Mouse (Mus musculus): ENCODE results near the gene Pex19. TPM values are rescaled to one million over a fixed set of nuclear protein-coding genes. Genes with fewer than 3 reads are reported as not detected.
A peak's percentile ranks its signal among the peaks of the same experiment; 100 is the strongest.

Pex19 gene
- polyA plus RNA-seq, 1 experiment from 2014 or later: 38.7 TPM

DNA sequence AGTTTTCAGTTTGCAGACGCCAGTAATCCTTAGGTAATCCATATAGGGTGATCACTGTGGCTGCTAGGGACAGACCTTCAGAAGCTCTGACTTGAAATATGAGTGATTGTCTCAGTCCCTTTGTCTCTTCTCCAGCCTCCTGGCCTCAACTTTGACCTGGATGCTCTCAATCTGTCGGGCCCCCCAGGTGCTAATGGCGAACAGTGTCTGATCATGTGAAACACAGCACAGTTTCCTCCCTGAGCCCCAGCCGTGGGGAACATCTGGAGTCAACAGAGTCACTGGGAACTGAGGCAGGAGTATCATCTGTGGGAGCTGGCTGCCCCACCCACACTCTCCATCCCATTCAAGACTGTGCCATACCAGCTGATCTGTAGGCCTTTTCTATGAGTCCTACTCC, 7.5 kb downstream of the Pex19 start:
- Histone ChIP-seq H3K4me2 (no peak overlapping the region), H3K4me3 (replicated peaks) (no peak overlapping the region), H3K4me1 (replicated peaks) (no peaks in the 10 kb centered on the region), H3K27me3 (no peaks in the 10 kb centered on the region), H3K27ac (replicated peaks) (no peak overlapping the region), H3K9me3 (replicated peaks) (no peaks in the 10 kb centered on the region), H3K9ac (no peak overlapping the region), H3K36me3 (replicated peaks) (peaks cover 60% of the 10 kb centered on the region)
- no peak for ATAC-seq (ENCODE audit: insufficient read depth)
- 65% methylated on average over 4 of the region's 4 CpGs for WGBS (ENCODE audit: insufficient replicate concordance)

DNA sequence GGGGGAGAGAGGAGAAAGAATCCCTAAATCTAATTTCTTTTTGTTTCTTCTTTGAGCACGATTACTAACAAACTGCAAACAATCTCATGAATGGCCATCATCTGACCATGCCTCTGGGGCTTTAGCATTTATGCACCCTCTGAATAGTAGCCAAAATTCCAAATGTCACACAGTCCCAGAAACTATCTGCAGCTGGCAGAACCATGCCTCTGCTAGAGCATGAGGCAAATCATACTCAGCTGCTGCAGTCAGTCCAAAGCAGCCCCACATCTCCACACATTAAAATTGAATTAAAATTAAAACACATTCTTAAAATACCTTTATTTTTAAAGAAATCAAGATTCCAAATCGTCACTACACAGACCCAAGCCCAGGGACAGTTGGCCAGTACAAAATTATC, 13.6 kb downstream of the Pex19 start:
- Histone ChIP-seq H3K9ac (no peak overlapping the region), H3K27ac (replicated peaks) (no peak overlapping the region), H3K4me1 (replicated peaks) (no peaks in the 10 kb centered on the region), H3K4me2 (no peak overlapping the region), H3K36me3 (replicated peaks) (peaks cover 1% of the 10 kb centered on the region; the same call in 1 of the 2 replicates), H3K9me3 (replicated peaks) (no peaks in the 10 kb centered on the region), H3K4me3 (replicated peaks) (no peak overlapping the region), H3K27me3 (no peaks in the 10 kb centered on the region)
- 65% methylated on average over 2 of the region's 2 CpGs for WGBS (ENCODE audit: insufficient replicate concordance)
- ATAC-seq (ENCODE audit: insufficient read depth): no peak

DNA sequence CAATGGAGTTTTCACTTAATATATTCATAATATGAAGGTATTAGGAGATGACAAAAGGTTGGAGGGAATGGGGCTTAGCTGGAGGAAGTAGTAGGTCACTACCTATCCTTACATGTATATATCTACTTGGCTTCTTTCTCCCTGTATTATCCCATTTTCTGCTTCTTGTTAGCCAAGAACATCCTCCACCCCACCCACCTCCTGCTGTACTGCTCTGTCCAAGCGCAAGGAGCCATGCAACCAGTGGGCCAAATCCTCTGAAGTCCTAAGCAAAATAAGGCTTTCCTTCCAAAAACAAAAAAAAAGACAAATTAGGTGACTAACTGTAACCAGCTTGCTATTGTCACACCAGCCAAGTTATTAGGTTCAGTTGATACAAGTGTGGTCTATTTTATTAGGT, 14.3 kb downstream of the Pex19 start:
- Histone ChIP-seq H3K36me3 (replicated peaks) (no peaks in the 10 kb centered on the region), H3K4me2 (no peak overlapping the region), H3K27ac (replicated peaks) (no peak overlapping the region), H3K9me3 (replicated peaks) (no peaks in the 10 kb centered on the region), H3K4me3 (replicated peaks) (no peak overlapping the region), H3K27me3 (no peaks in the 10 kb centered on the region), H3K9ac (no peak overlapping the region), H3K4me1 (replicated peaks) (no peaks in the 10 kb centered on the region)
- WGBS (ENCODE audit: insufficient replicate concordance): 80% methylated on average over 1 of the region's 1 CpGs
- no peak for ATAC-seq (ENCODE audit: insufficient read depth)

DNA sequence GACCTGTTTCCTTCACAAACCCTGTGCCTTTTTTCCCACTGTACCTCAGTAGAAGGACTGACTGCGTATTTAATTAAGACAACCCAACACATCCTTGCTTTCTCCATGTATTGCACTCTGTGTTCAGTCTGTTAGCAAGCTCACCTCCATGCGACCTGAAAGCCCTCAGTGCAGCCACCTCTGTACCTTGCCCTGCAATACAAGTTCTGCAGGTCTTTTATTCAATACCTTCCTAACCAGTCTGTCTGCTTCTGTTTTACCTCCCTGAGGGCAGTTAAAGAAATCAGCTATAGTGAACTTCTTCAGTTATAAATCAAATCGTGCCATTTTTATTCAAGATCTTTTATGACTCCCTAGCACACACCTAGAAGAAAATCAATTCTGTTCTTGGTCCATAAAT, 15.0 kb downstream of the Pex19 start:
- Histone ChIP-seq H3K9ac (no peak overlapping the region), H3K27me3 (no peaks in the 10 kb centered on the region), H3K9me3 (replicated peaks) (no peaks in the 10 kb centered on the region), H3K27ac (replicated peaks) (no peak overlapping the region), H3K4me3 (replicated peaks) (no peak overlapping the region), H3K36me3 (replicated peaks) (no peaks in the 10 kb centered on the region), H3K4me1 (replicated peaks) (no peaks in the 10 kb centered on the region), H3K4me2 (no peak overlapping the region)
- no peak for ATAC-seq (ENCODE audit: insufficient read depth)
- WGBS (ENCODE audit: insufficient replicate concordance): 67% methylated on average over 3 of the region's 3 CpGs

DNA sequence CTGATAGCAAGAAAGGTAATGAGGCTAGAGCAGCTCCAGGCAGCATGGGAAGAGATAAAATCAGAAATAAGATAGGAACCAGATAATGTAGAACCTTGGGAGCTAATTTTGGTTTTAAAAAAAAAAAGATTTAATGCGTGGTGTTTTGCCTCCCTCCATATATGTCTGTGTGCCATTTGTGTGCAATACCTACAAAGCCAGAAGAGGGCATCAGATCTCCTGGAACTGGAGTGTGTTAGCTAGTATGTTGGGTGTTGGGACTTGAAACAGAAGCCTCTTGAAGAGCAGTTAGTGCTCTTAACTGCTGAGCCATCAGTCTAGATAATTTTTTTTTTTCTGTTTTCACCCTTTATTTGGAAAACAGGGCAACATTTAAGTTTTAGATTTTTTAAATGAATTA, 17.0 kb downstream of the Pex19 start:
- no peaks in the 10 kb centered on the region for H3K27me3 ChIP-seq
- H3K27ac ChIP-seq (replicated peaks): no peak overlapping the region
- H3K4me1 ChIP-seq (replicated peaks): peaks cover 8% of the 10 kb centered on the region
- no peak for ATAC-seq (ENCODE audit: insufficient read depth)
- WGBS (ENCODE audit: insufficient replicate concordance): 7% methylated on average over 1 of the region's 1 CpGs
- no peak overlapping the region for H3K9ac ChIP-seq
- H3K36me3 ChIP-seq (replicated peaks): no peaks in the 10 kb centered on the region
- H3K4me3 ChIP-seq (replicated peaks): no peak overlapping the region
- H3K4me2 ChIP-seq: no peak overlapping the region
- H3K9me3 ChIP-seq (replicated peaks): no peaks in the 10 kb centered on the region

DNA sequence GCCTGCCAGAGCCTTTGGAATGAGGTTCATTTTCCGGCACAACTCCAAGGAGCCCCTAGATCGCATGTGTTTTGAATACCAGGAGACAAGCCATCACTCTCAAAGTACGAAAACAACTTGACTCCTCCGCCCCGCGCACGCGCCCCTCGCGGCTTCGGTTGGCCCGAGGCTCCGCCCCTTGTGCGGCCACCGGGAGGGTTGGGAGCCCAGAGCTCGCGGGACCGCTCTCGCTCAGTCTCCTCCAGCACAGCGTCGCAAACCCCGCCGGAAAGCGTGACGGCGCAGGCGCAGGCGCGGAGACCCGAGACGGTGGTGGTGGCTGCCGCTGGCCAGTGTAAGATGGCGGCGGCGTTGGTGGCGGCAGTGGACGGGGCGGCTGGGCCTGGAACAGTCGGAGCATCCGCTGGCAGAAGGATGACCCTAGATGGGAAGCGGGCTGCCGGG, 21.3 kb downstream of the Pex19 start, which contains the start of gene Dcaf8:
Gene Dcaf8 (plus strand): TSS at position 250 of the 444 bp plus-strand sequence.
- H3K4me2 ChIP-seq: peak within 1 kb of the TSS; percentile 78
- no peaks in the 10 kb centered on the region for H3K27me3 ChIP-seq
- H3K36me3 ChIP-seq (replicated peaks): peaks cover 30% of the 10 kb centered on the region
- no peaks in the 10 kb centered on the region for H3K9me3 ChIP-seq (replicated peaks)
- peak within 1 kb of the TSS; percentile 95 for H3K4me3 ChIP-seq (replicated peaks)
- peak within 1 kb of the TSS; percentile 96 for H3K27ac ChIP-seq (replicated peaks)
- H3K4me1 ChIP-seq (replicated peaks): peaks cover 35% of the 10 kb centered on the region
- peak within 1 kb of the TSS; percentile 98 for H3K9ac ChIP-seq
- ATAC-seq (ENCODE audit: insufficient read depth): peak; percentile 98
- WGBS (ENCODE audit: insufficient replicate concordance): under 1% methylated on average over 42 of the region's 42 CpGs

DNA sequence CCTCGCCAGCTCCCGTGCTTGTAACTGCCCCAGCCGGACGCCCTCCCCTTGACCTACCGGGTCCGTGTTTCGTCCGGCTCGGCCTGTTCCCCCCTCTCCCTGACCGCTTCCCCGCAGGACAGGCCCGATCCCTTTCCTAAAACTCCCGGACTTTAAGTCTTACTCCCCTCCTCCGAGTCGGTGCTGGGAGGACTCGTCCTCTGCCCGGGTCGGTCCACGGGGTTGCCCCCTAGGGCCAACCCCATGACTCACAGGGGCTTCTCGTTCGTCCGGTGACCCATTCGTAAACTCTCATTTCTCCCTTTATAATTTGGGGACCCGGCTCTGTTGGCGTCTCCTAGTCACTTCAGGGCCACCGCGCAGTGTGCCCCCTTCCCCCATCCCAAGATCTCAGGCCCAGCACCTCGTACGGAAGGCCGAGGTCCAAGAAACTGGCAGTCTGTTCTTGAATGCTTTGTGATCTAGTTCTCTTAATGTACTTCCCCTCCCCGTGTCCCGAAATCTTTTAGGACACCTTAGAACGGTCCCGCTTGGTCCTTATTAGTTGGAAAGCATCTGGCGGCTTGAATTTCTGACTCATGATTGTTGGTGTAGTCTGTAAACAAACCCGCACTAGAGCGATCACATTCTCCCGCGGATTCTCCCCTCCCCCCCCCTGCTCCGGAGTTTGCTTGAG, 21.9 kb downstream of the Pex19 start:
- H3K4me1 ChIP-seq (replicated peaks): peaks cover 35% of the 10 kb centered on the region
- peak overlapping the region; percentile 98 for H3K9ac ChIP-seq
- H3K9me3 ChIP-seq (replicated peaks): no peaks in the 10 kb centered on the region
- H3K27ac ChIP-seq (replicated peaks): peak overlapping the region; percentile 96
- peak overlapping the region; percentile 95 for H3K4me3 ChIP-seq (replicated peaks)
- peaks cover 35% of the 10 kb centered on the region for H3K36me3 ChIP-seq (replicated peaks)
- no peaks in the 10 kb centered on the region for H3K27me3 ChIP-seq
- 2% methylated on average over 39 of the region's 40 CpGs for WGBS (ENCODE audit: insufficient replicate concordance)
- H3K4me2 ChIP-seq: peak overlapping the region; percentile 78
- ATAC-seq (ENCODE audit: insufficient read depth): peak; percentile 47

DNA sequence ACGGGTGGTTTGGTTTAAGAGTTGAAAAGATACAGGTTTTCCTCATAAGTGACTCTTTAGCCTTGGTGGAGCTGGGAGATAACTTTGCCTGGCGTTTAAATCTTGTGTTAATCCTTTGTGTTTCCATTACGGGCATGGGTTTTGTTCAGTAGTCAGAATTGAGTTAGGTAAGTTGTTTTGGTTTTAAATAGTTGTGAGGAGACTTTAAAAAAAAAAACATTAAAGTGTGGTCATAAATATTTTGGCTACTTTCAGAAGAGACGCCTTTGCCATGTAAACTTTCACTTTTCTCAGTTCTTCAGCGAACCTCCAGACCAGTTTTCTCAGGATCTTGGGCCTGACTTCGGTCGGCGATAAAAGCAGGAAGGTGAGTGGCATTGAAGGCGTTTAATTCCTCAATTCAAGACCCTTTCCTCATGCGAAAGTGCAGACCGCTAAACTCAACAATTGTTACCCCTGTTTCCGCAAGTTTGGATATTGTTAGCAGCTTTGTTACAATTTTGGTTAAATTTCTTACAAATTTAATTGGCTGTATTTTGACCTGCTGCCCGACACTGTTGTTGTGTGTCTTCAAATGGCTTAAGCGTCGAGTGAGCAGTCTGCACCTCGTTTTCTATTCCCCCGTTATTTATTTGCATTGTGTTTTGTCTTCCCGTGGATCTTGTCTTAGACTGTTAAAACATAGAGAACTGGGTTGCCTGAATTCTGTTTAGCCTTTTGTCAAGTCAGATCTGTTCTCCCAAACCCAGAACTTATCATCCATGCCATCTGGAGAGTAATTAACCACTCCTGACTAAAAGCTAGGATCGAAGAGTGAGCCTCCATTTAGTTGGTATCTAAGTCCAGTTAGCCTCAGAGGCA, 22.6 kb downstream of the Pex19 start:
- WGBS (ENCODE audit: insufficient replicate concordance): 4% methylated on average over 19 of the region's 19 CpGs
- H3K4me1 ChIP-seq (replicated peaks): peaks cover 35% of the 10 kb centered on the region
- H3K4me3 ChIP-seq (replicated peaks): peak overlapping the region; percentile 95
- no peaks in the 10 kb centered on the region for H3K9me3 ChIP-seq (replicated peaks)
- no peaks in the 10 kb centered on the region for H3K27me3 ChIP-seq
- H3K9ac ChIP-seq: peak overlapping the region; percentile 98
- H3K4me2 ChIP-seq: peak overlapping the region; percentile 78
- ATAC-seq (ENCODE audit: insufficient read depth): no peak
- H3K27ac ChIP-seq (replicated peaks): peak overlapping the region; percentile 96
- peaks cover 42% of the 10 kb centered on the region for H3K36me3 ChIP-seq (replicated peaks)

DNA sequence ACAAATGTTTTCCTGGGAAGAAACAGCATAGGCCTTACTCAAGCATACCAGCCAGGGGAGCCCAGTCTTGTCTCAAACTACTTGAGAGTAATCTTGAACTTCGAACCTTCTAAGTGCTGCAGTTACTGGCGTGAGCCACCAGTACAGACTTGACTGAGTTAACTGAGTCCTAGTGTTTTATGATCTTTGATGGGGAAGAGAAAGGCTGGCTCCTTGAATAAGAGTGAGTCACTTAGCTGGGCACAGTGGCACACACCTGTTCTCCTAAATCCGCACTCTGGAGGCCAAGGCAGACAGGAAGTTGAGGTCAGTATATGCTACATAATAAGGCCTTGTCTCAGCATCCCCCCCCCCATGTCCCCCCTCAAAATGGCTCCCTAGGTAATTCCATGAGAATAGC, 28.0 kb downstream of the Pex19 start:
- Histone ChIP-seq H3K4me3 (replicated peaks) (no peak overlapping the region), H3K27me3 (no peaks in the 10 kb centered on the region), H3K4me1 (replicated peaks) (peaks cover 35% of the 10 kb centered on the region), H3K4me2 (no peak overlapping the region), H3K27ac (replicated peaks) (no peak overlapping the region), H3K9me3 (replicated peaks) (no peaks in the 10 kb centered on the region), H3K36me3 (replicated peaks) (peaks cover 77% of the 10 kb centered on the region), H3K9ac (no peak overlapping the region)
- 82% methylated on average over 3 of the region's 3 CpGs for WGBS (ENCODE audit: insufficient replicate concordance)
- no peak for ATAC-seq (ENCODE audit: insufficient read depth)

DNA sequence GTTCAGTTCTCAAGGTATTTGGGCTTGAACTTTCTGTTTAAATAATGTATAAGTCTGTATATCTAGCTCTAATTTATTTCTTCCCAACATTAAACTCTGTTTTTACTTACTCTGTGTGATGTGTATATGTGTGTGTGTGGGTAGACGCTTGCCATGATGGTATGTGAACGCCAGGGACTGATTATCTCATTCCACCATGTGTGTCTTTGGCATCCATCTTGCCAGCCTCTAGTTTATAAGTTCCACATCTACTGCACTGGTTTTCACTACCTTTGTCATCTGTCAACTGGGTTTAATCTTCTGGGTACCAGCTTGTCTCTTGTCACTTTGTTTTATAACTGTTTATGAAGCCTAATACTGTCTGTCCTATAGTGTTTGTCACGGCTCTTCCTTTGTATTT, 29.0 kb downstream of the Pex19 start:
- H3K36me3 ChIP-seq (replicated peaks): peaks cover 71% of the 10 kb centered on the region
- no peak overlapping the region for H3K9ac ChIP-seq
- WGBS (ENCODE audit: insufficient replicate concordance): 57% methylated on average over 3 of the region's 3 CpGs
- no peaks in the 10 kb centered on the region for H3K9me3 ChIP-seq (replicated peaks)
- H3K4me2 ChIP-seq: no peak overlapping the region
- H3K4me3 ChIP-seq (replicated peaks): no peak overlapping the region
- no peak overlapping the region for H3K27ac ChIP-seq (replicated peaks)
- H3K4me1 ChIP-seq (replicated peaks): peaks cover 30% of the 10 kb centered on the region
- no peaks in the 10 kb centered on the region for H3K27me3 ChIP-seq
- ATAC-seq (ENCODE audit: insufficient read depth): no peak

DNA sequence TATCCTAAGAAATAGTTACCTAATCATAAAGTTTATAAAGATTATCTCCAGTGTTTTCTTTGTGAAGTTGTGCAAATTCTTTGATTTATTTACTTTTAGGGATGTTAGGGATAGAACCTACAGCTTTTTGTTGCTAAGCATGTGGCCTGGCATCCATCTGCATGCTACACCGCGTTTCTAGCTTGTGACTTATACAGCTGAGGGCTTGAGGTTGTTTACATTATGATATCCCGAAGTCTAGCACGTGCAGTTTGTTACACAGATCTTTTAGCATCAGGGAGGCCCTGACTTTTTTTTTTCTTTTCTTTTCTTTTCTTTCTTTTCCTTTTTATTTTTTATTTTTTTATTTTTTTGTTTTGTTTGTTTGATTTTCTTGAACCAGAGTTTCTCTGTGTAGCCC, 33.4 kb downstream of the Pex19 start:
- no peak overlapping the region for H3K4me2 ChIP-seq
- no peaks in the 10 kb centered on the region for H3K27me3 ChIP-seq
- peaks cover 43% of the 10 kb centered on the region for H3K36me3 ChIP-seq (replicated peaks)
- no peak overlapping the region for H3K27ac ChIP-seq (replicated peaks)
- no peak overlapping the region for H3K9ac ChIP-seq
- H3K4me3 ChIP-seq (replicated peaks): no peak overlapping the region
- 72% methylated on average over 4 of the region's 4 CpGs for WGBS (ENCODE audit: insufficient replicate concordance)
- H3K4me1 ChIP-seq (replicated peaks): peaks cover 11% of the 10 kb centered on the region; the same call in 1 of the 2 replicates
- H3K9me3 ChIP-seq (replicated peaks): no peaks in the 10 kb centered on the region
- ATAC-seq (ENCODE audit: insufficient read depth): no peak
